Mouse (Mus musculus): ENCODE data around the gene 2200002D01Rik.

DNA sequence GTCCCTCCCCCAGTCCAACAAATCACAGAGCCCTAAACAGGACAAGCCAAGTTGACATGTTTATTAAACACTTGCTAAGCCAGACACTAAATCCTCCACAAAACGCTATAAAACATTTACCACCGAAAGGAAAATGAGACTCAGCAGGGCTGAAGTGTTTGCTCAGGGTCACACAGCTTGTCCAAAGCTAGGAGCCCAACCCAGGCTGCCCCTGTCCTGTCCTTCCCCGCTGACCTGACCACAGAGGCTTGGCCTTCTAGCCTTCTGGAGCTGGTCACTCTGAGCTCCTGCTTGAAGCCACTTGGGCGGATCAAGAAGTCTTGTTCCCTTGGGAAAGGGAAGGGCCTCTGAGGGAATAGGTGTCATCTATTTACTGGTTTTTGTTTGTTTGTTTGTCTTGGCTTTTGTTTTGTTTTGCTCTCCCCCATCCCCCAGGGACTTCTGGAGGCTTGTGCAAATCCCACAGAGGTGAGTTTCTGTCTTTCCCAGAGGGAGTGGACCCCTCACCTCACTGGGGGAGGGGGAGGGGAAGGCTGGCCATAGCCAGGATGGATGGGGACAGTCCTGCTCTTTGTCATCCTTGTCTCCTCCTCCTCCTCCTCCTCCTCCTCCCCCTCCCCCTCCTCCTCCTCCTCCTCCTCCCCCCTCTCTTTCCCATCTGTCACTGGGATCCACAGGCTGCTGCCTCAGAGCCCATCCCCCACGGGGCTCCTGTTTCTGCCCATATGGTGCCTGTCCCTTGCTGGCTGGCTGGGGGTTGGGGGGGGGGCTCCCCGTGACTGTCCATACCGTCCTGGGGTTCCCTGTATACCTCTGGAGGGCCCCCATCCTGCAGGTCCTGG lies 43.6 kb upstream of the 2200002D01Rik start:
- TF ChIP-seq CTCF (IDR thresholded peaks at IDR 0.05; ENCODE audit: low read depth) (no peak), EP300 (IDR thresholded peaks at IDR 0.05; ENCODE audit: low read depth) (no peak)

Data from liver, embryonic 14.5 days (tissue).